In the genomic region with DNA sequence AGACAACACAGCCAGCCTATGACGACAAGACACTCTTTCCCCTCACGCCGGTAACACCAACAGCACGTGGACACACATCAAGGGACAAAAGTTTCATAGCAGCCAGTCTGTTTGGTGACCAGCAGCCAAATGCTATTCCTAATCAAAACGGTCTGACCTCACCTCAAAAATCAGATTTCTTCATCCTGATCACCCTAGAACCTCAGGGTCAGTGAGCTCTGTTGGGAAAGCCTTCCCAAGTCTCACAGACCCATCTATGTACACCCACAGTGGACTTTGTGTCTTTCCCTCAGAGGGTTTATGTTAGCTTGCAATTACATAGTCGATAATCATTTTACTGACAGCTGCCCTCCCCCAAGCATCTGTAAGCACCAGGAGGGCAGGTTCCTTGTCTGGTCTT, we compare ENCODE assay signal across 23 mouse cellular contexts. TPM values are rescaled to one million over a fixed set of nuclear protein-coding genes. Genes with fewer than 3 reads are reported as not detected.
DNase-seq lines count a peak whose midpoint lies in the region; ATAC-seq and TF ChIP-seq lines count a peak whose summit lies in the region.
"Had no signal": no experiment of that assay in that cellular context is flagged by ENCODE, and none has a peak within 500 bp of the region (broad histone marks: within the 10 kb centered on the region; RNA-seq: fewer than 3 reads in every experiment).

No protein-coding gene starts in this region.

- DNase-seq in kidney, adult 2 months = no peak
- DNase-seq in kidney, postnatal 14 days = no peak
- DNase-seq in liver, postnatal 0 days = no peak
- DNase-seq in thymus, postnatal 14 days = no peak
- DNase-seq: adrenal gland, adult 2 months; adrenal gland, postnatal 10 days; adrenal gland, postnatal 25 days; cerebellum, adult 11 months; cerebellum, adult 18-20 months; cerebellum, adult 8-10 months; cerebellum, adult 9-11 months; cerebellum, postnatal 14 days; cerebellum, postnatal 36 days; embryo, embryonic 11 days had no signal

- H3K4me3 ChIP-seq in kidney, adult 2 months (ENCODE audit: insufficient read depth, low read depth, low read length) = peak overlapping the region; percentile 21; the same call in 1 of the 2 replicates
- H3K4me3 ChIP-seq in liver, postnatal 0 days (ENCODE audit: low read depth, low read length) = no peak overlapping the region
- H3K4me3 ChIP-seq in liver, embryonic 12.5 days = no peak overlapping the region
- H3K4me3 ChIP-seq: embryonic facial prominence, embryonic 13.5 days; embryonic facial prominence, embryonic 15.5 days; erythroblast, embryonic 14.5 days; forebrain, embryonic 10.5 days; forebrain, embryonic 12.5 days had no signal

- ATAC-seq in liver, postnatal 0 days = peak; percentile 90
- ATAC-seq in liver, embryonic 12.5 days = no peak
- ATAC-seq: forebrain, embryonic 14.5 days; forebrain, embryonic 16.5 days had no signal

- H3K9me3 ChIP-seq in liver, postnatal 0 days (ENCODE audit: low read length) = no peaks in the 10 kb centered on the region
- no peaks in the 10 kb centered on the region for H3K9me3 ChIP-seq in liver, embryonic 12.5 days (replicated peaks)
- H3K9me3 ChIP-seq: embryonic facial prominence, embryonic 13.5 days; embryonic facial prominence, embryonic 15.5 days; forebrain, embryonic 10.5 days; forebrain, embryonic 12.5 days had no signal

- no peak for TF ChIP-seq CTCF in kidney, adult 2 months (conservative IDR thresholded peaks at IDR 0.05; ENCODE audit: insufficient read depth, insufficient read length, low read depth, low read length)
- no peak for TF ChIP-seq CTCF in liver, postnatal 0 days (IDR thresholded peaks at IDR 0.05; ENCODE audit: low read depth)

- no peaks in the 10 kb centered on the region for H3K4me1 ChIP-seq in kidney, adult 2 months (ENCODE audit: control insufficient read depth, insufficient read depth, low read length)
- no peaks in the 10 kb centered on the region for H3K4me1 ChIP-seq in liver, postnatal 0 days (ENCODE audit: insufficient read depth)
- no peaks in the 10 kb centered on the region for H3K4me1 ChIP-seq in liver, embryonic 12.5 days

- no peak overlapping the region for H3K4me2 ChIP-seq in liver, postnatal 0 days (ENCODE audit: low read depth, low read length)
- no peak overlapping the region for H3K4me2 ChIP-seq in liver, embryonic 12.5 days
- H3K4me2 ChIP-seq: embryonic facial prominence, embryonic 15.5 days; forebrain, embryonic 12.5 days had no signal

- H3K9ac ChIP-seq in liver, postnatal 0 days (replicated peaks) = no peak overlapping the region
- no peak overlapping the region for H3K9ac ChIP-seq in liver, embryonic 12.5 days
- H3K9ac ChIP-seq: embryonic facial prominence, embryonic 13.5 days; embryonic facial prominence, embryonic 15.5 days; forebrain, embryonic 12.5 days had no signal

- peak overlapping the region; percentile 47 for H3K27ac ChIP-seq in kidney, adult 2 months (ENCODE audit: insufficient read depth, low read depth, low read length)
- no peak overlapping the region for H3K27ac ChIP-seq in liver, postnatal 0 days (ENCODE audit: low read depth)
- H3K27ac ChIP-seq in liver, embryonic 12.5 days = no peak overlapping the region
- H3K27ac ChIP-seq: embryonic facial prominence, embryonic 13.5 days; embryonic facial prominence, embryonic 15.5 days; forebrain, embryonic 10.5 days; forebrain, embryonic 12.5 days had no signal

- no peaks in the 10 kb centered on the region for H3K36me3 ChIP-seq in kidney, adult 2 months (ENCODE audit: control insufficient read depth, insufficient read depth, low read length)
- H3K36me3 ChIP-seq in liver, postnatal 0 days (replicated peaks; ENCODE audit: insufficient read depth, low read length) = no peaks in the 10 kb centered on the region
- H3K36me3 ChIP-seq in liver, embryonic 12.5 days = no peaks in the 10 kb centered on the region
- H3K36me3 ChIP-seq: embryonic facial prominence, embryonic 13.5 days; embryonic facial prominence, embryonic 15.5 days; forebrain, embryonic 10.5 days; forebrain, embryonic 12.5 days had no signal

- no peak for TF ChIP-seq POLR2A in kidney, adult 2 months (IDR thresholded peaks at IDR 0.05; ENCODE audit: low read depth, low read length)

- 70% methylated on average over 6 of the region's 6 CpGs for WGBS in kidney, adult 2 months
- WGBS in liver, postnatal 0 days (ENCODE audit: insufficient replicate concordance) = 67% methylated on average over 6 of the region's 6 CpGs
- WGBS in liver, embryonic 12.5 days (ENCODE audit: insufficient replicate concordance) = 70% methylated on average over 6 of the region's 6 CpGs

- no peaks in the 10 kb centered on the region for H3K27me3 ChIP-seq in kidney, adult 2 months (replicated peaks; ENCODE audit: control insufficient read depth, insufficient read depth, low read length)
- peaks cover 14% of the 10 kb centered on the region for H3K27me3 ChIP-seq in liver, postnatal 0 days (ENCODE audit: insufficient read depth, low read length)
- peaks cover 35% of the 10 kb centered on the region for H3K27me3 ChIP-seq in liver, embryonic 12.5 days (replicated peaks)

- 0 out of 2 replicates have a peak, but pooled peaks have one; percentile 21 for TF ChIP-seq EP300 in liver, postnatal 0 days (IDR thresholded peaks at IDR 0.05; ENCODE audit: low read depth)

RNA-seq across cellular contexts. Expression of a gene that starts 2.4 kb away (rescaled TPM):
- polyA plus RNA-seq in kidney, adult 2 months (2012; rRNA removed) = 17.6 and 26.3 TPM in 2 replicates
- 0.04 TPM in 1 of 2 replicates, not detected in the other for polyA plus RNA-seq in liver, postnatal 0 days (2015; fragmentation: Nextera tagmentation; extraction: Ambion mirVana)
- not detected in 2 replicates for polyA plus RNA-seq in liver, embryonic 12.5 days (2016; fragmentation: Nextera tagmentation; extraction: Ambion mirVana)
- polyA plus RNA-seq: adrenal gland, adult 2 months; C2C12; erythroblast, embryonic 14.5 days; forebrain, embryonic 14.5 days had no signal

Comparison
In these comparisons a context has a peak if more than half of its experiments do, and no peak if none do; other contexts are left out.
1. RNA of a gene that starts 2.4 kb away (polyA plus RNA-seq): 17.6 to 26.3 TPM in kidney, adult 2 months; 0.04 TPM in liver, postnatal 0 days and not detected in liver, embryonic 12.5 days; every median in the first group is over 10 times any median in the second.